Mouse (Mus musculus) hindbrain, embryonic 11.5 days (tissue): Measurements from ENCODE around the gene Coro2b. TPM values are rescaled to one million over a fixed set of nuclear protein-coding genes. Genes with fewer than 3 reads are reported as not detected.

ENCODE experiments used
- ATAC-seq: fragments of 200-750 bp; cut with Nextera tagmentation; 2 replicates; pipeline ENCODE4 v1.8.0; 2017; ENCODE audit warnings: mild to moderate bottlenecking, moderate TSS enrichment, moderate library complexity; ENCODE audit not compliant: low FRiP score
- DNase-seq: peaks from one replicate; pipeline ENCODE4 v3.0.0-alpha.2; 2015; ENCODE audit warnings: low spot score
- H3K27ac ChIP-seq: fragments of 300-500 bp; sonication (generic); 2 replicates; pipeline ENCODE4 v1.5.1; 2014; ENCODE audit warnings: mild to moderate bottlenecking, low read depth, low read length
- H3K27me3 ChIP-seq: fragments of 300-500 bp; sonication (generic); 2 replicates; pipeline ENCODE4 v1.6.1; 2014; ENCODE audit warnings: mild to moderate bottlenecking, low read length, moderate library complexity, mixed read lengths; ENCODE audit not compliant: control insufficient read depth, insufficient read depth
- H3K36me3 ChIP-seq: fragments of 300-500 bp; sonication (generic); 2 replicates; pipeline ENCODE4 v1.6.1; 2014; ENCODE audit warnings: mild to moderate bottlenecking, low read length, moderate library complexity, mixed read lengths; ENCODE audit not compliant: control insufficient read depth, insufficient read depth
- H3K4me1 ChIP-seq: fragments of 300-500 bp; sonication (generic); replicated peaks from 2 replicates; pipeline ENCODE4 v1.6.1; 2014; ENCODE audit warnings: low read length, mixed read lengths; ENCODE audit not compliant: control insufficient read depth, insufficient read depth
- H3K4me2 ChIP-seq: fragments of 300-500 bp; sonication (generic); replicated peaks from 2 replicates; pipeline ENCODE4 v1.6.1; 2014; ENCODE audit warnings: mild to moderate bottlenecking, low read depth, low read length
- H3K4me3 ChIP-seq: fragments of 300-500 bp; sonication (generic); 2 replicates; pipeline ENCODE4 v1.5.1; 2014; ENCODE audit warnings: low read depth, low read length
- H3K9ac ChIP-seq: fragments of 300-500 bp; sonication (generic); 2 replicates; pipeline ENCODE4 v1.6.1; 2014; ENCODE audit warnings: low read depth, low read length
- H3K9me3 ChIP-seq: fragments of 300-500 bp; sonication (generic); 2 replicates; pipeline ENCODE4 v1.6.1; 2016; ENCODE audit warnings: low read length; ENCODE audit not compliant: control insufficient read depth
- WGBS: fragments of 180-500 bp; shearing (Covaris S2); extraction: QIAGEN DNeasy Blood & Tissue Kit; methylation state at CpG from one replicate; pipeline ENCODE4 v1.1.7; 2014; 5-methylcytosine and 5-hydroxymethylcytosine counted together
- polyA plus RNA-seq: library from polyadenylated mRNA; unstranded; fragments of >200 nt; fragmentation: Nextera tagmentation; extraction: Ambion mirVana; gene quantifications from 2 replicates; pipeline ENCODE4 v1.2.1, GENCODE M21; 2014

The Coro2b gene
- polyA plus RNA-seq, 1 experiment from 2014 or later = 20.5 TPM

DNA sequence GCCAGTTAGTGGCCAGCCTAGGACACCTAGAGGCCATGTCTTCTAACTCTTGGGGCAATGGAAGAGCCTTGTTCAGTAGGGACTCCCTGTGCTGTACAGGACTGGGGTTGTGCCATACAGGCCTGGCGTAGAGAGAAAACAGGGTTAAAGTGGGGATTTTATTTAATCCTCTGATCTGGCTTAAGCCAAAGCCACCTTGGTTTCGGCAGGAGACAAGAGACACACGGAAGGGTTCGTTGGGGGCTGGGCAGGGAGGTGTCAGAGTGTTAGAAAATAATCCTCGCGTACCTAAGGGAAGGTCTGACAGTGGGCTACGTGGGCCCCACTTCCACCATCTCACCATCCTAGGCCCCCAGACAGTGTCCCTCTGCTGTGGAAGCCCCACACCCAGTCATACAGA lies 2.2 kb downstream of the Coro2b start:
- Histone ChIP-seq H3K4me3 (no peak overlapping the region), H3K4me2 (peak overlapping the region; percentile 75; the same call in 1 of the 2 replicates), H3K9me3 (no peaks in the 10 kb centered on the region), H3K4me1 (peaks cover 26% of the 10 kb centered on the region), H3K27ac (no peak overlapping the region), H3K27me3 (no peaks in the 10 kb centered on the region), H3K9ac (no peak overlapping the region), H3K36me3 (no peaks in the 10 kb centered on the region)
- no peak for ATAC-seq
- DNase-seq = no peak
- WGBS = 87% methylated on average over 7 of the region's 7 CpGs

DNA sequence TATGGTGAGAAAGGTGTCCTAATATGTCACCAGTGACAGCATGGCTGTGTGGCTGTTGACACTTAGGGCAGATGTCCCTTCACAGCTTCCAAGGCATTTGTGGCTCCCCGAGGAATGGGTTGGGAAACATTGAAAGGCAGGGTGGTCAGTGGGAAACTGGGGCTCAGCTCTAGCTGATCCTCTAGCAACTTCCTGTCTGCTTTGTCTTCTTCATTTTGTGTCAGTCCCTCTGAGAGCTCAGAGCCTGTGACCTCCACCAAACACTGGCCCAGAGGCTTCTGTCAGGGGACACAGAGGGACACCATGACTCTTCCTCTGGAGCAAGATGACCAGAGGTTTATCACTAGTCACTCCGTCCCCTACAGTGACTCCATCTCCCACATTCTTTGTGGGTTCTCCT lies 2.7 kb downstream of the Coro2b start:
- H3K9me3 ChIP-seq = no peaks in the 10 kb centered on the region
- peaks cover 26% of the 10 kb centered on the region for H3K4me1 ChIP-seq
- no peak overlapping the region for H3K4me2 ChIP-seq
- WGBS = 92% methylated on average over 2 of the region's 2 CpGs
- H3K36me3 ChIP-seq = no peaks in the 10 kb centered on the region
- no peak overlapping the region for H3K9ac ChIP-seq
- no peak overlapping the region for H3K4me3 ChIP-seq
- no peaks in the 10 kb centered on the region for H3K27me3 ChIP-seq
- DNase-seq = no peak
- no peak overlapping the region for H3K27ac ChIP-seq
- ATAC-seq = no peak

DNA sequence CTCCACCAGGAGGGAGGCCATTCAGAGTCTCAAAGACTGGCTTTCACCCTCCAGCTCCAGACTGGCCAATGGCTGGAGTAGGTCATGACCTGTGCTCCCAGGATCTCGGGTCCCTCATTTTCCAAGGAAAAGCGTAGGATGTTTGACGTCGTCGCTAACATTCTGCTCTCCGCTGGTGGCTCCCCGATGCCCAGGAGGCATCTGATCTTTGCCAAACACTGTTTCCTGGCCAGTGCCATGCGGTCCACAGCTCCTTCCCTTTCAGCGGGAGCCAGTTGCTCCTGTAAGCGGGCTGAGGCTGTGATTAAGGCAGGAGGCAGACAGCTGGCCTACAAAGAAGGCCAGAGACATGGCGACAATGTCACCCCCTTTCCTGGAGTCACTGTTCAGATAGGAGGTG lies 4.0 kb downstream of the Coro2b start:
- no peak overlapping the region for H3K9ac ChIP-seq

DNA sequence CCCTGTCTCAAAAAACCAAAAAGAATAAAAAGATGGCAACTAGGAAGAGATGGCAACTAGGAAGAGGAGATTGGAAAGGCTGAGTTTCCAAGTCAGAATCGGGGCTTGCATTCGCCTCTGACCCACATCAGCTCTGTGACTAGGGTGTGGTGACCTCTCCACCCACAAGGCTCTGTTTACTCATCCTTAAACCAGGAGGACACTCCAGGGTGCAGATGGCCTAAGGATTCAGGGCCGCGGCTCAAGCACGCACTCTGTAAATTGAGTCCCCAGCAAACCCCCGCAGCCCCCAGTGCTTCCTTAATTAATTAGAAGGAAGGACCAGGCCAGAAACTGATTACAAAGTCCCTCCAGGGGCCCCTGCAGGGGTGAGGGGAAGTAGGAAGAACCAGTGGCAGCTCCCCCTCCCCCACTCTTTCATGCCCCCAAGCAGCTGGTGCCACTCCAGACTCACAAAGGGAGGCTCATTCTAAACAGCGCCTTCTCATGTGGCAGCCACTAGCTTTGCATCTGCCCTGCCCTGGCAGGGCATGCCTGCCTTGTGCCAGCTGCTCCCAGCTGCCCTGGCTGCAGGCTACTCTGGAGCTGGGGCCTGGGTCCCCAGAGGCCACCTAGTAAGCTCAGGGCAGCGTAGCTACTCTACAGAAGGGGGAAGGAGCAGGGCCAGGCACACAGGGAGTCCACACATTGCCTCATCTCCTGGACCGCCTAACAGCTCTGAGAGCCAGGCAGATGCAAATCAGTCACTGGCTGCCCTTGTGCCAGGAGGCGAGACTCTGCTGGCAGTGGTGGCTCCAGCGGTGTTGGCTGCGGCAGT lies 5.2 kb downstream of the Coro2b start:
- H3K9ac ChIP-seq = peak overlapping the region; percentile 44; the same call in 1 of the 2 replicates
- H3K36me3 ChIP-seq = no peaks in the 10 kb centered on the region
- DNase-seq = peak; percentile 81
- peak; percentile 70 for ATAC-seq
- no peak overlapping the region for H3K4me3 ChIP-seq
- H3K4me2 ChIP-seq = peak overlapping the region; percentile 29; the same call in 1 of the 2 replicates
- no peaks in the 10 kb centered on the region for H3K27me3 ChIP-seq
- peaks cover 26% of the 10 kb centered on the region for H3K4me1 ChIP-seq
- peak overlapping the region; percentile 98 for H3K27ac ChIP-seq
- no peaks in the 10 kb centered on the region for H3K9me3 ChIP-seq
- WGBS = 13% methylated on average over 12 of the region's 12 CpGs

More for the DNA sequence above, 4.0 kb downstream of the Coro2b start:
- ATAC-seq = no peak
- peak overlapping the region; percentile 98 for H3K27ac ChIP-seq
- H3K4me3 ChIP-seq = no peak overlapping the region
- peaks cover 26% of the 10 kb centered on the region for H3K4me1 ChIP-seq
- no peaks in the 10 kb centered on the region for H3K36me3 ChIP-seq
- no peak overlapping the region for H3K4me2 ChIP-seq
- H3K9me3 ChIP-seq = no peaks in the 10 kb centered on the region
- DNase-seq = no peak
- WGBS = 41% methylated on average over 11 of the region's 11 CpGs
- no peaks in the 10 kb centered on the region for H3K27me3 ChIP-seq

DNA sequence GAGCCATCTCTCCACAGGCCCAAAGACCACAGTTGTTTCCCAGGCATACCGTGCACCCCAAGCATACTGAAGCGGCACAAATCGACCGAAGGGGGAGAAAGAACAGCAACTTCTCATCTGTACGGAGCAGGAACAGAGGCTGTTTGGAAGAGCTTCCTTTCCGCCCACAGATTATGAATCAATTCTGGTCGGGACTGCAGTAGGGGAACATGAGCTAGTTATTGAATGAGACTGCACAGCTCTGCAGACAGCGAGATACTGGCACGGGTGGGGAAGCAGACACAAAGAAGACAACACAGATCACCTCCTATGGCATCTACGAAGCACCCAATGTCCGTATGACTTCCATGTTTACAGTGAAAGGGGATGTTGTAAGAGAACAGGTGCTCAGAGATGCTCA lies 8.3 kb downstream of the Coro2b start:
- H3K27ac ChIP-seq = no peak overlapping the region
- H3K4me1 ChIP-seq = peaks cover 25% of the 10 kb centered on the region
- ATAC-seq (no peak), DNase-seq (no peak)
- H3K27me3 ChIP-seq = no peaks in the 10 kb centered on the region
- no peaks in the 10 kb centered on the region for H3K9me3 ChIP-seq
- H3K4me2 ChIP-seq = no peak overlapping the region
- no peaks in the 10 kb centered on the region for H3K36me3 ChIP-seq
- 89% methylated on average over 11 of the region's 11 CpGs for WGBS
- H3K4me3 ChIP-seq = no peak overlapping the region
- H3K9ac ChIP-seq = no peak overlapping the region

DNA sequence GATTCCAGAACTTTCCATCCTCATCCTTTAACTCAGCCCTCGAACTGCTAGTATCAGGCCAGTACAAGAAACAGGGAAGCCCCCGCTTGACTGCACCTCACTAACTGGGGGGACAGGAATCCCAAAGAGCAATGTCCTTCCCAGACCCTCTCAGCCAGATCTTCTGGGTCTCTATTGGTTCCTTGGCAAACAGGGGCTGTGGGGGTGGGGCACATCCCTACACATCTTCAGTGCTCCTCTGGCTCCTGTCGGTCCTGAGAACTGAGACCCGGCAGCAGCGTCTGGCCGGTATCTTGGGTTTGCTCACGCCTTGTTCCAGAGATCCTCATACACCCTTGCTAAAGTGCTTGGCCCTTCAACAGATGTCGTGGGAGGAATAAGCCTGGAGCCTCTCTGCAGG lies 10.0 kb downstream of the Coro2b start:
- Histone ChIP-seq H3K4me3 (no peak overlapping the region), H3K4me1 (peaks cover 29% of the 10 kb centered on the region), H3K4me2 (no peak overlapping the region), H3K27me3 (0 out of 2 replicates have a peak, but pooled peaks cover 2% of the 10 kb centered on the region), H3K36me3 (no peaks in the 10 kb centered on the region), H3K9me3 (no peaks in the 10 kb centered on the region), H3K27ac (no peak overlapping the region), H3K9ac (no peak overlapping the region)
- 88% methylated on average over 8 of the region's 8 CpGs for WGBS
- DNase-seq (no peak), ATAC-seq (no peak)

DNA sequence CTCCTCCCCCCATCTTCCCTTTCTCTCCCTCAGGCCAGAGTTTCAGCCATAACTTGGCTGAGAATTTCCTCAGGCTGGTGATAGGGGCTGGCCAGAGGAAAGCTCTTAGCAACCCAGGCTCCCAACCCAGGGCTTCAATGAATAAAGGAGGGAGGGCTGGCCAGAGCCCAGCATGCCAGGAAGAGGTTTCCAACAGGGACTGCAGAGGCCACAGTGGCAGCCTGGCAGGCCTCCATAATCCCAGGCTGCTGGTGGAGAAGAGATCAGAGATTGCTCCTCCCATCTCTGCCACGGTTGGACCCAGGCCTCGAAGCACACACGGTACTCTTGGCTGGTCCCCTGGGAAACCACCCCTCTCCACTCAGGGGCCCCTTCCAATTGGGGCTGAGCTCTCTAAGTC lies 10.4 kb downstream of the Coro2b start:
- no peak for ATAC-seq
- no peak for DNase-seq
- Histone ChIP-seq H3K4me3 (no peak overlapping the region), H3K27me3 (0 out of 2 replicates have a peak, but pooled peaks cover 2% of the 10 kb centered on the region), H3K9ac (no peak overlapping the region), H3K4me1 (peaks cover 29% of the 10 kb centered on the region), H3K9me3 (no peaks in the 10 kb centered on the region), H3K4me2 (no peak overlapping the region), H3K27ac (no peak overlapping the region), H3K36me3 (no peaks in the 10 kb centered on the region)
- 23% methylated on average over 3 of the region's 3 CpGs for WGBS

DNA sequence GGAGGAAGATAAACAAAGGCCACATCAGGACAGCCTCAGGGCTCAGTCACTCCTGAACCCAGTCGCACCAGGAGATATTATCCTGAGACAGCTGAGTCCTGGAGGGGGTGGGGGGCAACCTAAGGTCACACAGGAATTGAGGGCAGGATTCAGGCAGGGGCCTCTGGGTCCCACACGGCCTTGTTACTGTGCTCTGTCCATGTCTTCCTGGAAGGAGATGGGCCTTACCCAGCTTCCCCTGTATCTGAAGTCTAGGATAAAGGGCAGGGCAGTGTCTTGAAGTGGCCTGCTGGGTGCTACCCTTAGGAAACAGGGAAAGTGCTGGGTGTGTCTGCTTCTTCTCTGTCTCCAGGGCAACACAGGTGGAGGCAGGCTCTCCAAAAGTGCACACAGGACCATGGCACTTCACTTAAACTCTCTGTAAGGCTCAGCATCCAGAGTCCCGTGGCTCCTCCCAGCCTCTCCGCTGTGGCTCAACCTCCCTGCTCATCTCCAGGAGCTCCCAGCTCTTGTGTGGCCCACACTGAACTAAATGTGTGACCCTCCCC lies 12.0 kb downstream of the Coro2b start:
- H3K4me3 ChIP-seq = no peak overlapping the region
- H3K9me3 ChIP-seq = no peaks in the 10 kb centered on the region
- no peak for DNase-seq
- H3K36me3 ChIP-seq = no peaks in the 10 kb centered on the region
- H3K27me3 ChIP-seq = 0 out of 2 replicates have a peak, but pooled peaks cover 2% of the 10 kb centered on the region
- ATAC-seq = no peak
- peaks cover 22% of the 10 kb centered on the region for H3K4me1 ChIP-seq
- no peak overlapping the region for H3K4me2 ChIP-seq
- WGBS = 47% methylated on average over 4 of the region's 4 CpGs
- H3K27ac ChIP-seq = no peak overlapping the region
- H3K9ac ChIP-seq = no peak overlapping the region
